Mouse (Mus musculus) adrenal gland, adult 2 months (tissue): ENCODE data around the gene Igtp. TPM values are rescaled to one million over a fixed set of nuclear protein-coding genes. Genes with fewer than 3 reads are reported as not detected.
"Not testable (repeated sequence)": the region's sequence is repeated elsewhere in the genome, so short reads cannot be mapped to it uniquely, and the experiment has no call there.

Experiments used
- DNase-seq: peaks from one replicate; pipeline ENCODE4 v3.0.0; 2021
- long read RNA-seq: library from polyadenylated mRNA; stranded (forward); transcript quantifications from one replicate; pipeline ENCODE4 v2.0.0, GENCODE M21; 2021
- polyA plus RNA-seq: library from polyadenylated mRNA; depleted of rRNA; stranded (reverse); fragments of >200 nt; gene quantifications from 2 replicates; pipeline ENCODE4 v1.2.3, GENCODE M21; 2012; rRNA removed
- total RNA-seq, 2 experiments: library from RNA; stranded (reverse); gene quantifications; 2 replicates each; pipeline ENCODE4 v1.2.3; 2021

Igtp gene
- total RNA-seq (10 to 100 TPM; 18.2 to 22.0 TPM), polyA plus RNA-seq (8.6 and 10.2 TPM in 2 replicates)
- long read RNA-seq, transcript Igtp-201 (3 exons, 2,022 nt), result major isoform, 16 of 16 reads
- long read RNA-seq, partial matches to known transcripts, result 0 of 16 reads
- long read RNA-seq, other reads (novel, unspliced or antisense), result 0 of 16 reads

GRCm38 (mm10) chr11:58199229-58200037, at the start of gene Igtp, which contains the start of gene Irgm2:
Gene Igtp, plus strand, starts transcription at chr11:58199556.
Gene Irgm2, plus strand, starts transcription at chr11:58199618.
- peak; percentile 90 for DNase-seq

DNA sequence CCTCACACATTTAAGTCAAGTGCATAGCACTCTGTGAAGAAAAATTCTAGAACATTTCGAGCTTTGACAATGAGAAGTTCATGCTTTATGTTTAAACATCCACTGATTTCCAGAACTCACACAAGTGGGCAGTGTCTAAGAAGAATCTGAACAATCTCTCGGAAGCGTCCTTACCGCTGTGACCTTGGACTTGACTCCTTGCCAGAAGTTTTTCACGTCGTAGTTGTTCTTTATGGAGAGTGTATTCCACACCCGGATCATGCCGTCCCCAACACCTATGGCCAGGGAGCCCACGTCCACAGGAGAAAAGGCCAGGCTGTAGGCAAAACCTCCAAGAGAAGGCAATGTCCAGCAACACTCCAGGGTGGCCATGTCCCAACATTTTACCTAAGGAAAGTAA, 43.9 kb upstream of the Igtp start:
- peak; percentile 22 for DNase-seq

DNA sequence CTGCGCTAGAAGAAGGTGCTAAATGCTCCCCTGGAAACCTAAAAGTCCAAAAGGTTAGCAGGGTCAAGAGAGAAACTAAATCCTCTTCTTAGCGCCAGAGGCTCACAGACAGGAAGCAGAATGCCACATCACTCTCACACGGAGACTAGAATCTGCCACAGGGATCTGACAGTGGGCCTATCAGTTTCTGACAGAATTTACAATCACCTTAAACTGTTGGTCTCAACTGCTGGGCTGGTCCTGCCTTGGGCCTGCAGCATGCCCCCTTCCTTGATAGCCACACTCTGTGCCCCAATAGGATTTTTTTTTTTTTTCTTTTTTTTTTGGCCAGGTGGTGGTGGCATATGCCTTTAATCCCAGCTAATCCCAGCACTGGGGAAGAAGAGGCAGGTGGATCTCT, 42.5 kb upstream of the Igtp start:
- DNase-seq, result no peak

- DNase-seq, result no peak
These were observed 34.3 kb upstream of the Igtp start for GRCm38 (mm10) chr11:58165072-58165471.

- DNase-seq, result no peak
These were observed 31.6 kb upstream of the Igtp start for GRCm38 (mm10) chr11:58167822-58168166.

DNA sequence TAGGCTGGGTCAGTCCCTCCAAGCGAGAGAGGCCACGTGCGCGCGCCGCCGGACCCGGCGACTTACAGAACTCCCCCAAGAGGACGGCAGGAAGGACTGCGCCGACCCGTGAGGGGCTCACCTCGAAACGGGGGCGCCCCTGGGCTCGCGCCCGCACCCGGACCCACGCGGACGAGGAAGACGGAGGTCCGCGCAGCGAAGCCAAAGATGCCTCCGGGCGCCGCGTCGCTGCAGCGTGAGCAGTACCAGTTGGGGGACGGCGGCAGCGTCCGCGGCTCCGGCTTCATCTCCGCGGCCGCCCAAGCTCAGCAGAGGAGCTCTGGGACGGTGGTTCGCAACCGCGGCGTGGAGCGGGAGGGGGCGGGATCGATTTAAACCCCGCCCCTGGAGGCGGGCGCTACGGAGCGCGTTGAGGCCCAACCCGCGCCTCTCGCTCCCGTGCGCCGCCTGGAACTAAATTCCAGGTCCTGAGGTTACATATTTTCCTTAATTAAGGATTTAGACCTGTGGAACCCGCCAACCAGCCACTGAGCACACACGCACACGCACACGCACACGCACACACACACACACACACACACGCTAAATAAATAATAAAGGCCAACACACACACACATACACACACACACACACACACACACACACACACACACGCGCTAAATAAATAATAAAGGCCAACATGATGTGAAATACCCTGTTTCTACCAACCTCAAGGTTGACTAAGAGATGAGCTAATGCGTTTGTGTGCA, 31.0 kb upstream of the Igtp start, which contains the start of gene Gemin5:
TSS of gene Gemin5 (minus strand) at position 373 of the 749 bp plus-strand sequence.
- peak; percentile 92 for DNase-seq

- DNase-seq, result no peak
These were observed 29.7 kb upstream of the Igtp start for GRCm38 (mm10) chr11:58169666-58170065.

- peak; percentile 96 for DNase-seq
These were observed 27.8 kb upstream of the Igtp start, which contains the start of gene Mrpl22 for GRCm38 (mm10) chr11:58171459-58172091. Gene Mrpl22, plus strand, starts transcription at chr11:58171661.

DNA sequence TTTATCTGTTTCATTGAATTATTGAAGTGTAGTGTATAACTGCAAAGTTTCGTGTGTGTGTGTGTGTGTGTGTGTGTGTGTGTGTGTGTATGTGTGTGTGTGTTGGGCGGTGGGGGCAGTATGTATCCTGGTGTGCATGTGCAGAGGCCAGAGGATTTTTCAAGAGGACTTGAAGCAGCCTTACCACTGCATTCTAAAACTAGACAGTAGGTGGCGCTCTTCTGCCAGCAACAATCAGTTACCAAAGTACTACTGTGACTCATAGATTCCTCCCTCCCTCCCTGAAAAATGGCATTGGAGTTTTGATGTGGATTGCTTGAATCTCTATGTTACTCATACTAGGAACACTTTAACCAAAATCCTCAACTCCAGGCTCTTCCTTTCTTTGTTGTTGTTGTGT, 19.8 kb upstream of the Igtp start:
- peak; percentile 82 for DNase-seq

DNA sequence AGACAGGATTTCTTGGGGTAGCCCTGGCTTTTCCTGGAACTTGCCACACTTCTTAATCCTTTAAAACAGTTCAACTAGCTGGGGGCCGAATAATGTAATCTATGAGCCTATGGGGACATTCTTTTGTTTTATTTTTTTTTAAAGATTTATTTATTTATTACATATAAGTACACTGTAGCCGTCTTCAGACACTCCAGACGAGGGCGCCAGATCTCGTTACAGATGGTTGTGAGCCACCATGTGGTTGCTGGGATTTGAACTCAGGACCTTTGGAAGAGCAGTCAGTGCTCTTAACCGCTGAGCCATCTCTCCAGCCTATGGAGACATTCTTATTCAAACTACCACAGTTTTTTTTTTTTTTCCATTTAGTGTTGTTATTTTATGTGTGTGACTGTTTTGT, 19.4 kb upstream of the Igtp start:
- not testable (repeated sequence) for DNase-seq

GRCm38 (mm10) chr11:58180756-58181155, 18.6 kb upstream of the Igtp start:
- DNase-seq, result no peak

DNA sequence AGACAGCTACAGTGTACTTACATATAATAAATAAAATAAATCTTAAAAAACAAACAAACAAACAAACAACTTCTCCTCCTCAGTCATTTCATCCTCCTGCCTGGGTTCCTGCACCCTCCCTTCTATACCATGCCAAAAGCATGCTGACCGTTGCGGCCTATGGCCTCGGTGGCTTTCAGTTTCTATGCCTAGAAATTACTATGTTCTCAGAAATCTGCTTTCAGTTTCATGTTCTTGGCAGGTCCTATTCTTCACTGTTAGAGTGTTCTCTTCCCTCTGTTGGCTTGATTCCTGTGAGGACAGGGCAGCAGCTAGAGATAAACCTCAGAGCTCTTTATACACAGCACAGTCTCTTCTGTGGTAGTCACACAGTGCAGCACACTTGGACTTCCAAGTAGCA, 15.8 kb upstream of the Igtp start:
- no peak for DNase-seq

DNA sequence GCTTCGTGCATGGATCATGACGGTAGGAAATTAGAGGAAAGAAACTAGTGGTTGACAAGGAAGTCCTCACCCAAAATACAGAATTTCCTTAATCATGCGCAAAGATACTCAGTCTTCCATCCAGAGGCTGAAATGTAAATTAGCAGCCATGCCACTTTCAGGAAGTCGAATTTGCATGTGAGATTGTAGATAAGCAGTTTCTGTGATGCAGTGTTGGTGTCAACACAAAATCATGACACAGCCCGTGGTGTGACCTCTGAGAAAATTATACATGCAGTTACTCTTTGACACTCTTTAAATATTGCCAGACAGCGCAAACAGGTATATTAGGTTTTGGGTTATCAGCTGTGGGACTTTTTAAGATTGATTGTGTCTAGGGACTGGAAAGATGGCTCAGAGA, 9.7 kb upstream of the Igtp start:
- DNase-seq, result no peak

DNA sequence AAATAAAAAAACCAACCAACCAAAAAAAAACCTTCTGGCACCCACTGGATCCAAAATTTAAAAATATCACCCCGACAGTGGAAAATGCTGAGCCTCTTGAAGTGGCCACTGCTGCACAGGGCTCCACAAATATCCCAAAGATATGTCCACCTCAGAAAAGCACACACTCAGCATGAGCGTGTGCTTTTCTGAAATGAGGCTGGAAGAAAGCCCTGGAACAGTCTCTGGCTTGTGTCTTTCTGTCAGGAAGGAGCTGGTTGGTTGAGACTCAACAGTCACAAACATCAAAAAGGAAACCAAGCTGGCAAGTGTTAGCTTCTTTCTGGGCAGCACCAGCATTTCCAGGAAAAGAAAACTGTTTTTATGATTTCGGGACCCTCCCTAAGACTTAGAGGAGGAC, 6.0 kb upstream of the Igtp start:
- DNase-seq, result no peak

DNA sequence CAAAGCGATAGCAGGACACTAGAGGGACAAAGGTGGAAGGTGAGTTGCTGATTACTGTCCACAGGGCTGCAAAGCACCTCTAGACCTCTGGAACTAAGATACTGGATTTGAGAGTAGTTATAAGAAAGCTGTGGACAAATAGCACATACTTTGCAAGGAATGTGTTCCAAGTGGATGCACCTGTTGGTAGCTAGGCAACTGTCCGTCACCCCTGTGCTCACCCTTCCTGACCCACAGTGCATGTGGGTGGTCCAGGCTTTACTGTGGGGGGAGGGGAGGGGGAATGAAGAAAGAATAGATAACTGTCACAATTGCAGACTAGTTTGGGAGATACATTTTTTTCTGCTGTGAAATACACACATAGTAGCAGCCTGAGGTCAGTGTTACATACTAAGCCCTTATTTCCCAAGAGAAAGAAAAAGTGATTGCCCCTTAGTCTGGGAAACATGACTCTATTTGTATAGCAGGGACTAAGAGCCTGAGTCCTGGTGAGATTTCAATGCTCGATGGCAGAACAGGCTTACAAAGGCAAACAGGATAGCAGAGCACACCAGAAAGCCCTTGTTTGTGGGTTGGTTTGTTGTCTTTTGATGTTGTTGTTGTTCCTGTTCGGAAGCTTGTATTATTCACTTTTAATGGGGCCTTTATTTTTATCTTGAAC, 5.4 kb upstream of the Igtp start:
- no peak for DNase-seq

DNA sequence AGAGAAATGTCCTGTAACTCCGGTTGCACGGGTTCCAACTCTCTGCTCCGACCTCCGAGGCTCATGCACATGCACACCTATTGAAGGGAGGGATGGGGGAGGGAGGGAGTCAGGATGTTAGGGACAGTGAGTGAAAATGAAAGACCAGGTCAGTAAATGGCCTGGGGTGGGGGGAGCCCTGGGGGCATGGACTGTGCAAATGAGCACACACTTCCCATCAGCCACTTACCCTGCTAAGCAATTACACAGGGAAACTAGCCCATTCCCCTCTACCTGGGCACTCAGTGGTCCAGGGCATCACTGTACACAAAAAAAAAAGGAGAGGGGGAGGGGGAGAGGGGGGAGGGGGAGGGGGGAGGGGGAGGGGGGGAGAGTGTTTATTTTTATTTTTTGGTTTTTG, 693 bp upstream of the Igtp start:
- no peak for DNase-seq

- no peak for DNase-seq
These were observed 870 bp downstream of the Igtp start for GRCm38 (mm10) chr11:58200226-58200625.

GRCm38 (mm10) chr11:58201052-58201451, 1.7 kb downstream of the Igtp start:
- DNase-seq, result no peak

- DNase-seq, result no peak
These were observed 11.0 kb downstream of the Igtp start for GRCm38 (mm10) chr11:58210321-58210886.

DNA sequence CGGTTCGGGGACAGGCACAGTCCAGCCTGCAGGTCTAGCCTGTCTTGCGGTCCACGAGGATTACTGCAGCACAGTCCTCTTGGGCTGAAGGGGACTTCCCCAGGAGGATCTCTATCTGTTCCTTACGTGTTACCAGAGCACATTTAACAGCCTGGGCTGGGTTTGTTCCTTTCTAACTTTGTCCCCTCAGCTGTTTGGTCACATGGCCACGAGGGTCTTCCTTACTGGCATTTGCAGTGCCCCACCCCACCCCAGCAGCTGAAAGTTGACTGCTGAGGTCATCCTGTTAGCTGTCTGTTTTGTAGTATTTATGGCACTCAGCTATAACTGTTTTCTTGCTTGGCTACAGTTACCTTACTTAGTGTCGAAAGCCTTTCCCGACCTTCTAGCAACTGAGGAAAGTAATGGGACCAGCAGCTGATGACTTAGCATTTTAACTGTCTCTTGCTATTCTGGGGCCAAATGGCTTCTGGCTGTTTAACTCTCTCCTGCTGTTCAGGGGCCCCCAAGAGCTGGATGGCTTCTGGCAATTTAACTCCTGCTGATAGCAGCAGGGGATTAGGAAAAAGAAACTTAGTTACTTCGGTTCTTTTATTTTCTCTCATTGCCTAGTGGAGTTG, 11.8 kb downstream of the Igtp start:
- DNase-seq, result no peak

GRCm38 (mm10) chr11:58211682-58212067, 12.3 kb downstream of the Igtp start:
- DNase-seq, result no peak
